Mouse (Mus musculus) Muller cell, postnatal 12 days (primary cell): ENCODE results near the gene Pnpla8.
A peak's percentile ranks its signal among the peaks of the same experiment; 100 is the strongest.
"Not testable (repeated sequence)": the region's sequence is repeated elsewhere in the genome, so short reads cannot be mapped to it uniquely, and the experiment has no call there.

Experiments
- DNase-seq: peaks from one replicate; pipeline ENCODE4 v3.0.0-alpha.2; 2015; ENCODE audit errors: inconsistent ontology term

Pnpla8 gene

DNA sequence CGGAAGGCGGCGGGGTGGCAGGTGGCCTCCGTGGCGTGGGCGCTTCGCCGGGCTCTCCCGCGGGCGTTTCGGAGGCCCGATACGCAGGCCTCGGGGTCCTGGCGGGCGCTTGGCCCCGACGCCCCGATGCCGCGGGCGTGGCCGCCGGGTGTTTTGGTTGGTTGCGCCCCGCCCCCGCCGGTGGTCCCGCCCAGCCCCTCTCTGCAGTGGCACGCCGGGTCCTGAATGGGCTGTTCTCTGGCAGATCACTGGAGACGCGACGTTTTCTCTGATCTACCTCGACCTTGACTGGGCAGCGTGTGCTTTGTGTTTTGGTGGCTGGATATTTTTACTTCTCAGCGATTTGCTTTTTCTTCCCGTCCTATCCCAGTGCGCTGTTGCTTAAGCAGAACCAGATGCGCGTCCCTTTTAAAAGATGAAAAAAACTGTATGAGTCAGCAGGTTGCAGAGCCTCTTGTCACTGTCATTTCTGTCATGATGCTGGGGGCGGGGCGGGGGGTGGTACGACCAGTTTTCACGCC is 48.2 kb downstream of the Pnpla8 start:
- peak; percentile 95 for DNase-seq

DNA sequence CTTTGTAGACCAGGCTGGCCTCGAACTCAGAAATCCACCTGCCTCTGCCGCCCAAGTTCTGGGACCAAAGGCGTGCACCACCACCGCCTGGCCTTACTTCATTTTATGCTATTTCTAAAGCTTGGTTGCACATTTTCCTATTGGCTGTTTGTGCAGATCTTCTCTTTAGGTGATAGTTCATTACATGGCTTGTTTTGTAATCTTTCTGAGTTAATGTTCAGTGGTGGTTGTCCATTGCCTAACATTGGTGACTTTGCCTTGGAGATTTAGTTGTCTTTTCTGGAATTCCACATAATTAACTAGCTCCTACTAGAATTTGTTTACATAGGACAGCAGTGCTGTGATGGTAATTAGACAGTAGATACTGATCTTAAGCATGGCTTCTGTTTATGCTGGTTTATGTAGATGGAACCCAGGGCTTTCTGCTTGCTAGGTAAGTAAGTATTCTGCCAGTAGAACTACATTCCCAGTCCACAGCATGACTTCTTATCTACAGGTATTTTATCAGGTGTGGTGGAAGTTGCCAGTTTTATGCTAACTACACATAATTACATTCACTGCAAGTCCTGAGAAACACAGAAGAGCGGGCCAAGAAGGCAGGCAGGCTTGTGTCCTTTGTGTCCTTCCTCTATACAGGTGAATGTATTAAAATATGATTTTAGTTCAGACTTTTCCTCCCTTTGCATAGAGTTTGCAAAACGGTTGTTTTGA is 53.1 kb downstream of the Pnpla8 start:
- DNase-seq = no peak

DNA sequence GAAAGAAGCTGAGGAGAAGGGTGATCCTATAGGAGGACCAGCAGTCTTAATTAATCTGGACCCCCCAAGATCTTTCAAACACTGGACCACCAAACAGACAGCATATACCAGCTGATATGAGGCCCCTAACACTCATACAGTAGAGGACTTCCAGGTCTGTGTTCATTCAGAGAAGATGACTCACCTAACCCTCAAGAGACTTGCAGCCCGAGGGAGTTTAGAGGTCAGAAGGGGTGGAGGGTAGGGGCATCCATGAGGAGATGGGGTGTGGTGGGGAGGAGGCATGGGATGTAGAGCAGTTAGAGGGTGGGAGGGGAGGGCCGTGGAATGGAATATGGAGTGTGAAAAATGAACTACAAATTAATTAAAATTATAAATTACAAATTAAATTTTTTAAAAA is 59.0 kb downstream of the Pnpla8 start:
- DNase-seq = not testable (repeated sequence)

DNA sequence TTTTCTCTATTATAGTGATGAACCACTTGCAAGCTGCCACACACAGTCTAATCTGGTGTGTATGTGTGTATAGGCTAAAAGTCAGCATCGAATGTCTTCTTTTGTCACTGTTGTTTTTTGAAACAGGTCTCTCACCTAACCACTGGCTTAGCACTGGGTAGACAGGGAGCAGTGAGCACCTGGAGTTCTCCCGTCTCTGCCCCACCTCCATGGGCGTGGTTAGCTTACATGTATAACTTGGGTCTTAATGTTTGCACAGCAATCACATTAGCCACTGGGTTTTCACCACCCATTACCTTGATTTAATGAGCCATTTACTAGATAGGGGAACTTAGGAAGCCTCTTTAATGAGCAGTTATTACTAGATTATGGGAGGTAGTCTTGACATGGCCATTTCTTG is 60.4 kb downstream of the Pnpla8 start:
- DNase-seq = no peak

DNA sequence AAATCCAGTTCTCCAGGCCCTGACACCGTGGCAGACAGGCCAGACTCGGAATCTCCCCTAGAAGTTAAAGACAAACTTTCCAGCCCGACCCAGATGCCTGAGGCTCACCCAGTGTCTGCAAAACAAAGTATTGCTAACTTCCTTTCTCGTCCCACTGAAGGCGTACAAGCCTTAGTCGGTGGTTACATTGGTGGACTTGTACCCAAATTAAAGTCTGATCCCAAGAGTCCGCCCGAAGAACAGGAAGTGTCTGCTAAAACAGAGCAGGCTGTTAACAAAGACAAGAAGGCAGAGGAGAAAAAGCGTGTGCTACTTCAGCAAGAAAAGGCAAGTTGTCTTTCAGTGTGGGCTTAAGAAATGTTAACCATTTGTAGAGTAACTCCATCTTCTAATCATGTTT is 62.2 kb downstream of the Pnpla8 start:
- DNase-seq = no peak

DNA sequence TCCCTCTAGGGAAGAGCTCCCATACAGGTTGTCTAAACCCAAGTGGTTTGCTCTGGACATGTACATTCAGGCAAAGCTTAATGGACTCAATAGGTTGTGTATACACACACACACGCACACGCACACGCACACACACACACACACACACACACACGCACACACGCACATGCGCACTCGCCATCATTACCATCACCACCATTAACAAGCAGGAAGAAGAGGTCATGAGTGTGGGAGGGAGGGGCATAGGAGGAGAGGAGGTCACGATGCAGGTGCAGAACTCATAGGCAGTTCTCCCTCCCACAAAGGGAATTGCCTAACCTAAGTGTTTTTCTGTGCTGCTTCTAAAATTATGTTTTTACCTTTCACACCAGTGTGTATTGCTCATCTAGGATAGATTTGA is 65.8 kb downstream of the Pnpla8 start:
- DNase-seq = no peak

DNA sequence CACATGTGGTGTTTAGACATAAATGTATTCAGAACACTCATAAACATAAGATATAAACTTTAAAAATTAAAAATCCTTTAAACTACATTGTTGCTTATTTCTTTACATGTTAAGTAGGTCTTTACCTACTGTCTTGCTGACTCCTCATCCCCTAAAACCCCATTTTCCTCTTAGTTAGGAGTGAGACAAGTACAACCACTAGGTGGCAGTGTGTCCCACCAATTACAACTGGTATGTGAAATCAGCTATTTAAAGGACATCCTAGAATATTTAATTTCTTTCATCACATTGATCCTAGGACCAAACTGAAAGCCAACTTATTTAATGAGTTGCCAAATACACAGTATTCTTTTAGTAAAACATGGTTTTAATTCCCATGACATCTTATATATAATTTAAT is 71.1 kb downstream of the Pnpla8 start:
- peak; percentile 34 for DNase-seq

DNA sequence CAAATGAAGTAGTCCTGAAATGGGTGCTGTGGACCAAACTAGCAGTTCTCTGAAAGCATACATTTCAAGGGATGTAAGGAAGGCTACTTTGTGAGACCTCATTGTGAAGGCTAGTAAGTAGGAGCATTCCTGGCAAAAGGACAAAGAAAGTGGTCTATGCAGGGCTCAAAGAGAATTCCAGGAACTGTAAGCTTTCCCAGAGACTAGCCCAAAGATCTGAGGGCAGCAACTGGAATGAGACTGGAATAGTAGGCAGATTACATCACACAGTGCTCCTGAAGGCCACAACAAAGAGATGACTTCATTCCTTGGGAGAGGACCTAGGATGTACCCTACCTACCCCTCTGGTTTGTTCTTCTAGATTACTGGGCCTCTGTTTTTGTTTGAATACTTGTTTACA is 79.6 kb downstream of the Pnpla8 start:
- DNase-seq = peak; percentile 72

DNA sequence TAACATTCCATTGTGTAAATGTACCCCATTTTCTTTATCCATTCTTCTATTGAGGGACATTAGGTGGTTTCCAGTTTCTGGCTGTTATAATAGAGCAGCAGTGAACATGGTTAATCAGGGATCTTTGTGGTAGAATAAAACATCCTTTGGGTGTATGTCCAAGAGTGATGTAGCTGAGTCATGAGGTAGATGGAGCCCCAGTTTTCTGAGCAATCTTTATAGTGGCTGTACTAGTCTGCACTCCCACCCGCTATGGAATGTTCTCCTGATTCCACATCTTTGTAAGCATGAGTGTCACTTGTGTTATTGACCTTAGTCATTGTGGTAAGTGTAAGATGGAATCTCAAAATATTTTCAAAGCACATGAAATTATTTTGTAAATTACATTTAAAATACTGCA is 82.8 kb downstream of the Pnpla8 start:
- DNase-seq = peak; percentile 70

DNA sequence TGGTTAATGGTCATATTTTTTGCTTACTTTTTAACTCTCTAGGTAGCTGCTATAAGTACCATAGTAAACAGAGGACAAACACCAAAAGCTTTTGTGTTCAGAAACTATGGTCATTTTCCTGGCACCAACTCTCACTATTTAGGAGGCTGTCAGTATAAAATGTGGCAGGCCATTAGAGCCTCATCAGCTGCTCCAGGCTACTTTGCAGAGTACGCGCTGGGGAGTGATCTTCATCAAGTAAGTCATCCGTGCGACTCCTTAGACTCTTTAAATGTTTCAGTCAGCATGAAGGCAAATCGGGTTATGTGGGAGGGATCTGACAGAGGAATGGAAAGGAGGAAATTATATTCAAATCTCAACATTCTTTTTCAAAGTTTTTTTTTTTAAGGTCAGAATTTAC is 83.7 kb downstream of the Pnpla8 start:
- DNase-seq = peak; percentile 6

DNA sequence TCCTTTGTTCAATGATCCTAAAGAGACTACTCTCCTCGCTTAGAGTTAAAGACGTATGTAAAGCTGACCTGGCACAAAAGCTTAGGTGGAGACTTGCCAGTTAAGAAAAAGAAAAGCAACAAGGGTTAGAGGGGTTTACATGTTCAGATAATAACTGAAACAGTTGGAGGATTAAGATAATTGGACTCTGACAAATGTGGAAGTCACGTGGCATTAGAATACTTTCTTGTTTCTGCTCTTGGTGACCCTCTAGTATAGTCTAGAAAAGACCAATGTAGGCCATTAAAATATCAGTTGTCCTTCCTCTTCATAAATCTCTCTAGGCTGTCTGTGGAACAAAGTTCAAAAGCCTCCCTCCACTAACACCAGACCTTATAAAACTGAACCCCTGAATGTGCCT is 87.1 kb downstream of the Pnpla8 start:
- no peak for DNase-seq

DNA sequence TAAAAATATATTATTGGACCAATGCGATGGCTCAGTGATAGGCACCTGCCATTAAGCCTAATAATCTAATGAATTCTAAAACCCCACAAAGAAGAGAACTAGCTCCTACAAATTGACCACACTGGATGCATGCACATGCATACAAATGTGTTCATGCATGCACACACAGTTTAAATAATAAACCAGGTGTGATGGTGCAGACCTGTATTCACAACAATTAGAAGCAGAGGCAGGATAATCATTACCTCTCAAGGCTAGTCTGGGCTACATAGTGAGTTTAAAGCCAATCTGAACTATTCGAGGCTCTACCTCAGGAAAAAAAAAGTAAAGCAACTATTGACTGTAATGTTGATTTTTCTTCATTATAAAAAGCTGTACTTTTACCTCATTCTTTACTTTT is 94.0 kb downstream of the Pnpla8 start:
- no peak for DNase-seq

DNA sequence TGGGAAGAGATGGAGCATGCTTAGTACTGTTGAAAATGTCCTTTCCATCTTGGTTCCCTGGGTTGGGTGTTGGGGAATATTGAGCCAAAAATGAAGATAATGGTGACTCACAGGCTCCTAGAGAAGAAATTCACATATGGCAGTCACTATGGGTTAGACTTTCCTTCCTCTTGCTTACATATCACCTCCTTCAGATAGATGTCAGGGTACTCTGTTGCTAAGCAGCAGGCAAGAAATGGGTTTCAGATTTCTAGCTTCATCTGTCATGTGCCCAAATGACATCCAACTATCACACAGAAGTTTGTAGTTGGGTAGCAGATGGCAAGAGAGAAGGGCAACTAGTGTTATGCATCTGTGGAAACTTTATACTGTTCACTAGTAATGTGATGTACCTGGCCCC is 103.9 kb downstream of the Pnpla8 start:
- no peak for DNase-seq

DNA sequence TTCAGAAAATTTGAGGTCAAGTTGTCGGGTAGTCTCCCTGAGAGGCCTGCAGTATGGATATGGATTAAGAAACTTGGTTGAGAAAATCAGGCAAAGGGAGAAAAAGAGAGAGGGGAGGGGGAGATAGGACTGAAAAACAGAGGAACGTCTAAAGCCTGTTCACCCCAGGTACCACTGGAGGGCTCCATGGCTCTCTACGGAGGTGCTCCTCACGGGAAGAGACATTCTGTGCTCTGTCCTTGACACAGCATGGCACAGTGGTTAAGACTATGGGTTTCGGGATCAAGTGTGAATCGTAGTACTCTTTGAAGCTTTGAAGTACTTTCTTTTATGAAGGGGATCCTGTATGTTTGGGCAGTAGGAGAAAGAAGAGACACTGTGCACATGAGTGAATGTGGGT is 106.3 kb downstream of the Pnpla8 start:
- DNase-seq = no peak

DNA sequence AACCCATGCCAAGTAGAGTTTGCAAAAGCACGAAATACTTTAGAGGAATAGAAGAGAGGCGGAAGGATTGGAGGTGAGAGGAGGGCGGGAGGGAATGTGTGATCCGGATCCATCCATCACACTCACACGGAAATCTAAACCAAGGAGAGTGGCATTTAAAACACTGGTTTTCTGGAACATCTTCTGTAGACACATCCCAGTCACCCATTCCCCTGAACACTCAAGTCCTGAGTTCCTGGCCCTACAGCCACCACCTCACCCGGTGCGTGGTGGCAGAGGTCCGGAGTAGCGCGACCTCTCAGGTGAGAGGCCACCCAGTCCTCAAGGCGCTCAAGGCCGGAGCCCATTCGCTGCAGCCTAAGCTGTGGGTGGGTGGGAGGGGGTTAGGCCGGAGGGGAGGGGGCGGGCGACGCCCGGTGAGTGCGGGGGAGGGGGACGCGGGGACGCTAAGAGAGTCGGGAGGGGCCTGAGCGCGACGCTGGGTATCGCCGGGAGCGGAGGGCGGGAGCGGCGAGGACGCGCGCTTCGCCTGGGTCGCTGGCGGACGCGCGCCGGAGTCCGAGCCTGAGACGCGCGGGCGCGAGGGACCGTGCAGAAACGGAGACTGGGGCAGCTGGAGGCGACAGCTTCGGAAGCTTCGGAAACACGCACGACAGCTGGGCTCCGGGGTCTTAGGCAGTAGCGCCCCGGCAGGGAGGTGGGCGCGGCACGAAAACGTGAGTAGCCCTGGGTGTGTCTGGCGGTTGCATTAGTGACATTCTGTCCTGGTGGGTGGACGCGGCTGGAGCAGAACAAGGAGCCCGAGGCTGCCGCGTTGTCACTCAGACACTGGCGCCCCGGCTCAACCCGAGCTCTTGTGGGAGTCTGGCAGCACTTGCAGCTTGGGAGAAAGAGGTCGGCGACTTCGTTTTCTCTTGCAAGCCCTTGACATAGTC is 107.5 kb downstream of the Pnpla8 start, which contains the start of gene Nrcam:
Gene Nrcam, plus strand, starts transcription at position 505 of the 935 bp plus-strand sequence.
- peak; percentile 79 for DNase-seq

DNA sequence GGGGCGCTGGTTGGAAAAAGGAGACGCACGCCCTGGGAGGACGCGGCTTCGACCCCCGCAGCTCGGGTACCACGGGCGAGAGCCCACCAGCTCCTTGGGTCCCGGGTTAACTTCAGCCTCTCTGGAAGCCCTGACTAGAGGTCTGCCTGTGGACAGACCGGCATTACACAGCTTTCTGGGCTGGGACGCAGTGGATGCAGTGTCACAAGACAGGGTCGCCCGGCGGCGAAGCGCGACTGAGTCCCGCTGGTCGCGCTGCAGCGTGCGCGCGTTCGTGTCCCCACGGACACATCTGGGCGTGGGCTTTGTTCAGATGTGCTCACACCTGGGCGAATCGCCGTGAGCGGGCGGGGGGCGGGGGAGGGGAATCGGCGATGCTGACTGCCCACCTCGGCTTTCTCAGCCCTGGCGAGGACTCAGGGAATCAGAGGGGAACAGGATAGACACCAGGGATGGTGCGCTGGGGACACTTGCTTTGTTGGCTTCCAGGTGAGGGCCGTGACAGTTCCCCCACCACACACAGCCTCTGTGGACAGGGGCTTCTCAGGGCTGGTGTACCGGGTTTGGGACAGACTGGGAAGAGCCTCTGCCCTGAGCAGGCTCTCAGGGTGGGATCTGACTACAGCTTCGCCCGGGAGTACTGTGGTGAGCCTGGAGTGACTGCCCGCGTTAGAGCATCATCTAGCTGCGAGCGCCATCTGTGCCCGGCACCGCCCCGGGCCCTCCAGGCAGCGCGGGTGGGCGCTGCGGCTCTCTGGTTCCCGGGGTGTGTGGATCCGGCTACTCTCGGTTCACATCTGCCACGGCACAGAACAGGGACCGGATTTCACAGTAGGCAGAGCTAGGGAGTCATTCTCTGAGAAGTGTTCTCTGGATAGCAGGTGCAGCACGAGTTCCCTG is 108.4 kb downstream of the Pnpla8 start:
- peak; percentile 63 for DNase-seq

DNA sequence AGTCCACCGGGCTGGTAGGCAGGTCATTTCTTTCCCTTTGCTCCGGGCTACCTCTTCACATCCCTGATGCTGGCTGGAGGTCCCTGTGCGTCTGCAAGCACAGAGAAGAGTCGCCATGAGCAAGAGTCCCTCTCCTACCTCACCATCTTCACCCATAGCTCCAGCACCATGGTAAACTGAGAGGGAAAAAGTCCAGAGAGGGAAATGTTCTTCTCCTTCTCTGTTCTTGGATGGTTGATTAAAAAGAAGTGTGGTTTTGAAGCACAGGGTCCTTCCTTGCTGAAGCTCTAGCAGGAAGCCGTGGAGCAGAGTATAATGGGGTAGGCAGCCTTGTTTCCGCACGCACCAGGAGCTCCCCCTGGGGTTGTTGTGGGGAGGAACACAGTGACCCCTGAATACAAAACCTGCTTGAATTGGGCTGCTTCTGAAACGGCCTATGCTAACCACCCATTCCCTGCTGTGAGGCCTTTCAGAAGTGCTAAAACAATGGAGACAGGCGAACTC is 109.1 kb downstream of the Pnpla8 start:
- DNase-seq = peak; percentile 54

DNA sequence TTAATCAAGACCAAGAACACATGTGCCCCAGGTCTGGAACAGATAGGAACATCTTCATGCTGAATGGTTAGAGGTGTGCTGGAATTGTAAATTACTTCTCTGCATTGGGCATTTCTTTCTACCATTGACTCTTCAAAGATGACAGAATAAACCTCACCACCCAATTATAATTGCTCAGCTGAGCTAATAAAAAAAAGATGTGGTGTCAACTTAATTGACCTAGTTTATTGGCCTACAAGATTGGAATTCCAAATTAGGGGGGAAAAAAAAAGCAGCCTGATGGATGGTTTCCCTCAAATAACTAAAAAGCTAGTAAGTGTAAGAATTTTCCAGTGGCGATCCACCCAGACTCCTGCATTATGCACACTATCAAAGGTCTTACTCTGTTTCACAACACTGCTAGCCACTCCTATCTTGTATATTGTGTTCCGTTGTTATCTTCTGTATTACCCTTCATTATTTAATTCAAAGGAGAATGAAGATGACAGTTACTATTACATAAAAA is 116.0 kb downstream of the Pnpla8 start:
- DNase-seq = peak; percentile 92

DNA sequence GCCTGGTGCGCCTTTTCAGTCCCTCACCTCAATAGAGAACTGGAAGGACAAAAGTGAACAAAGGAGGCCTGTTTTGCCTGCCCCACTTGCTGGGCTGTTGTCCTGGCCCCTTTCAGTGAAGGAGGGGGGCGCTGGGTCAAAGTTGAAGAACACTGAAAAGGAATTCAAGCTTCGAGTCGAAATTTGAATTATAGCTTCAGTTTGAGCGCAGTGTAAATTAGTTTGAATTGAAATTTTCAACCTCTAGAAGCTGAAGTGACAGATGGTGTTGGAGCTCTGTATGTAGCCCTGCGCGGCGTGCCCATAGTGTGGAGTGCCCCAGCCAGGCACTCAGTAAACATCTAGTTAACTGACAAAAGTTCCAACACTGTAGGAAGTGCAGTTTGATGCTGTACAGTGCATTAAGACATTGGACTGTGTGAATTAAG is 117.0 kb downstream of the Pnpla8 start:
- peak; percentile 67 for DNase-seq

DNA sequence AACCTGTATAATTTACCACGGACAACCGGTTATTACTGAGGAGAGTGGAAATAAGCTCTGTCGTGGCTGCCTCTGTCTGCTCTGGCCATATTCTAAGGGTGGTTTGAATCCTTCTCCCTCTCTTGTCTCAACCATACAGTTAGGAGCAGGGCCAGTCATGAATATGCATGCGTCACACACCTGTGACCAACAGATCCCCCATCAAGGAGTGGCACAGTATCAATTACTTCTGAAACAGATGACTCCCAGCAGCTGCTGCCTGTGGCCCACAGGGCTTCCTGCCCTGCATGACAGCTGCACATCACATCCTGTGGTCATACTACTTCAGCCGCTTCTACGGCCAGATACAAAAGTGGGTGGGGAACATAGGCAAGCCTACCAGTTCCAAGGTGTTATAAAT is 122.9 kb downstream of the Pnpla8 start:
- no peak for DNase-seq

DNA sequence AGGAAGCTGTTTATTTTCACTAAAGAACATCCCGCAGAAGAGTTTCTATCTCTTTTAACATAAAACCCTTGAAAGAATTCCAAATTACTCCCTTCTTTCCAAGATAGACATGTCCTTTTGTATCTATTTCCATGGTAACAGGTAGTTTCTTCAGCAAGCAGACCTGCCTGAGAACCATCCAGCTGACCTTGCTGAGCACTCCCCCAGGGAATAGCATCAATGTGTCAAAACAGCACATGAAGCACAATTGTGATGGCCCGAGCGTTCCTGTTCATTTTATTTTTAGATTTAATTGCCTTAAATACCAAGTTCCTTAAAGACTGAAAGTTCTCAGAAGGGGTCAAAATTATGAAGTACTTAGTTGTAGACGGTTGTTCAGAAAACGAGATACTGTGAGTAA is 124.1 kb downstream of the Pnpla8 start:
- DNase-seq = no peak
